Mouse (Mus musculus) small intestine, adult 10 weeks (tissue): Measurements from ENCODE around the gene Cmpk2. TPM values are rescaled to one million over a fixed set of nuclear protein-coding genes. Genes with fewer than 3 reads are reported as not detected.

ENCODE experiments used
- polyA plus RNA-seq: library from polyadenylated mRNA; stranded (reverse); fragments of 350-450 nt; fragmentation: Illumina TruSeq; extraction: RNeasy Lipid Tissue Mini Kit (QIAGEN cat#74804); gene quantifications from one replicate; pipeline ENCODE4 v1.2.3, GENCODE M21; 2014; ENCODE audit warnings: low replicate concordance

Cmpk2 gene
- 44.4 TPM for polyA plus RNA-seq

DNA sequence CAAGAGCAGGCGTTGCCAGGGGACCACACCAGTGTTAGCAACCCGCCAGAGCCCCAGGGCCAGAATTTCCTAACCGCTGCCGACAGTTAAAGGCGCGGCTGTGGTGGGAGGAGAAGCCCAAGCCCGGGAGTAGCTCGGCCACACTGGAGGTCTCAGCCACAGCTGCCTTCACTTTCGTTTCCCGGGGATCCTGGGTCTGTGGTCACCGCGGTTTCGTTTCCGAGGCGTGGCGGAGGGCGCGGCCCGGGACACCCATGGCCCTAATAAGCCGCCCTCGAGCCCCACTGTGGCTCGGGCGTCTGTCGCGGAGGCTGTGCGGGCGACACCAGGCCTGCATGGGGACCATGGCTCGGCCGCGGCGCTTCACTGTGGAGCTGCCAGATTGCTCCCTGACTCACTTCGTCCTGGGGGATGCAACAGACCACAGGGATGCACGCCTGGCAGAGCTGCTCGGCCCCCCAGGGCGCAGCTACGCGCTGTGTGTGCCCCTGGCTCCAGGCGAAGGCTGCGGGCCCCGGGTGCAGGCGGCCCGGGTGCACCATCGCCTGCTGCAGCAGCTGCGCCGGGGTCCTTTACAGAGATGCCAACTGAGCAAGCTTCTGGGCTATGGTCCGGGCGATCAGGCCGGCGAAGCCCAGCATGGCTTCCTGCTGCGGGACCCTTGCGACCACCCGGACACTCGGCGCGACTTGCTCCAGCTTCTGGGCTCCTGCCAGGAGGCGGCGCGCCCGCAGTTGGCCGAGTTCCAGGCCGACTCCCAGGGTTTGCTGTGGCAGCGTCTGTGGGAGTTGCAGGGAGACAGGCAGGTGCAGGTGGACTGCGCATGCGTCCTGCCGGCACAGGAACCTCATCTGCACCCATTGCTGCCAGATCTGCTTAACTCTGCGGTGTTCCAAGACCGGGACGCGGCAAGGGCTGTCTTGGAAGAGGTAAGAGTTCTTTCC lies at the start of gene Cmpk2:
TSS of gene Cmpk2 (plus strand) at position 107 of the 944 bp plus-strand sequence.

DNA sequence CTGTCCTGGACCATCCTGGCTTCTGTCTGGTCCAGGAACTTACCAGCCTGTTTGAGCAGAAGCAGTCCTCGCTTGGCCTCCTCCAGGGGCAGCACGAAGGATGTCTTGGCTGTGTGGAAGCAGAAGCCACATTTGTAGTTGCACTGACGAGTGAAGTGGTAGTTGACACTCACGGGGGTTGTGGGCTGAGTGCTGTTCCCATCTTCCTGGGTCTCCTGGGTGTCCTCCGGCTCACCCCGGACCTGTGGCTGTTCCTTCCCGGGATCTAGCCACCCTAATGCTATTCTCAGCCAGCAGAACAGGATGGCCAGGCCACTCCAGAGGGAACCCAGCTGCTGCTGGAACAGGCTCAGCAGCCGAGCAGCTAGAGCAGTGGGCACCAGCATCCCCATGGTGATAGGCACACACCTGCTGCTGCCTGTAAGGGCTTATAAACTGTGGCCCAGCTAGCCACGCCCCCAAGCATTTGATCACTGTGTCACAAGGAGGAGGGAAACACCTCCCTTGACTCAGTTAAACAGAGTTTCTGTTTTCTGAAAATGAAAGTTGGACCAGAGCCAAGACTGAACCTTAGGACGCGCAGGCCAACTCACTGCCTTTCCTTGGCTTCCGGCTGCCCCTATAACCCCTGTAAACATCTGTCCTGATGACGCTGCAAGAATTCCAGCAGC lies 12.8 kb upstream of the Cmpk2 start, which contains the start of gene Rsad2:
TSS of gene Rsad2 (minus strand) at position 425 of the 671 bp plus-strand sequence.

Other genes with a start within 250 kb of the Cmpk2 start
- 12.7 TPM for gene Rnf144a, start 54.0 kb upstream of the Cmpk2 start, polyA plus RNA-seq
- gene Rsad2, start 12.8 kb upstream of the Cmpk2 start, polyA plus RNA-seq: 13.2 TPM